Mouse (Mus musculus) liver, embryonic 14.5 days (tissue): ENCODE data around the gene Hmcn2.

Experiments used
- CTCF ChIP-seq: IDR thresholded peaks from 2 replicates; pipeline ENCODE4 v1.5.1; 2016; ENCODE audit warnings: antibody characterized with exemption, low read depth, control low read depth
- EP300 ChIP-seq: IDR thresholded peaks from 2 replicates; pipeline ENCODE4 v1.6.1; 2016; ENCODE audit warnings: antibody characterized with exemption, low read depth

- TF ChIP-seq CTCF, result no peak
- TF ChIP-seq EP300, result no peak
Observed at GRCm38 (mm10) chr2:31455418-31455817, 141.2 kb downstream of the Hmcn2 start.
